Mouse (Mus musculus): ENCODE results near the gene Olfr344. TPM values are rescaled to one million over a fixed set of nuclear protein-coding genes. Genes with fewer than 3 reads are reported as not detected.

Gene Olfr344
- total RNA-seq (2014; rRNA removed) (not detected in 2 replicates), polyA plus RNA-seq (2015; fragmentation: Nextera tagmentation; extraction: Ambion mirVana) (not detected in 2 replicates)

DNA sequence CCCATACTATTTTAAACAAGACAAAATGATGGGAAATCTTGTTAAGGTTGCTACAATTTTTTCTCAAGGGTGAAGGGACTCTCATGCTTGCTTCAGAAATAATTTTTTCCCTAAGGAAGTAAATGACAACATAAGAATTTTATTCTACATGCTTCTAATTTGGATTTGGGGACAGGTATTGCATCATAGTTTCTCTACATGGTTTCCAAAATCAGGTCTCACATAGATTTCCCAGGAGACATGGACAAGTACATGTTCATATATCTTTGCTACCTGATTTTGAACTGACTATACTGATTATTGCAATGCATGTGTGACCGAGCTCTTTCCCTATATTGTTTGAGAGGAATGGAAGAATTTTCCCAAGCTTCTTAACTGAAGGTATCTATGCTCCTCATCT, at the start of gene Olfr344:
TSS of gene Olfr344 (plus strand) at position 301 of the 400 bp plus-strand sequence.
- H3K9me3 ChIP-seq (ENCODE audit: low read length), result 0 out of 2 replicates have a peak, but pooled peaks cover 10% of the 10 kb centered on the region
- H3K4me1 ChIP-seq (ENCODE audit: insufficient read depth, low read length), result no peaks in the 10 kb centered on the region
- ATAC-seq (no peak), DNase-seq (ENCODE audit: low spot score) (no peak)
- no peaks in the 10 kb centered on the region for H3K36me3 ChIP-seq (ENCODE audit: insufficient read depth, low read length)
- WGBS, result 93% methylated on average over 1 of the region's 1 CpGs
- H3K4me3 ChIP-seq (ENCODE audit: low read length), result no peak within 1 kb of the TSS
- H3K9ac ChIP-seq (replicated peaks; ENCODE audit: low read length), result no peak within 1 kb of the TSS
- no peak within 1 kb of the TSS for H3K4me2 ChIP-seq (ENCODE audit: low read depth, low read length)
- H3K27me3 ChIP-seq (ENCODE audit: insufficient read depth, low read length), result no peaks in the 10 kb centered on the region
- TF ChIP-seq CTCF (IDR thresholded peaks at IDR 0.05; ENCODE audit: low read depth), result no peak
- no peak within 1 kb of the TSS for H3K27ac ChIP-seq

DNA sequence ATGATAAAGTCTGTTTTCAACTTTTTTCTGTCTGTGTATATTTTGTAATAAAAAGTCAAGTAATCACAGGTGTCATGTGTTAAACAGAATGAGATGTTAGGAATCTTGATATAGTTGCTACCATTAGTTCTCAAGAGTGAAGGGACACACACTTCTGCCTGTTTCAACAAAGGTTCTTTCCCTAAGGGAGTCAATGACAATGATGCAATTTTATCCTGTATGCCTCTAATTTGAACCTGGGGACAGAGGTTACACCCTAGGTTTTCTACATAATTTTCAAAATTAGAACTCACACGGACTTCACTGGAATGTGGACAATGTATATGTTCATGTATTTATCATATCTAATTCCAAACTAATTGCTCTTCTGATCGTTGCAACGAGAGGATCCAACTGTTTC, 41.8 kb upstream of the Olfr344 start, which contains the start of gene Olfr342:
TSS of gene Olfr342 (plus strand) at position 301 of the 400 bp plus-strand sequence.
- no peak for ATAC-seq
- H3K9me3 ChIP-seq (ENCODE audit: low read length), result peaks cover 3% of the 10 kb centered on the region; the same call in 1 of the 2 replicates
- no peak for TF ChIP-seq CTCF (IDR thresholded peaks at IDR 0.05; ENCODE audit: low read depth)
- H3K9ac ChIP-seq (replicated peaks; ENCODE audit: low read length), result no peak within 1 kb of the TSS
- H3K36me3 ChIP-seq (ENCODE audit: insufficient read depth, low read length), result no peaks in the 10 kb centered on the region
- 60% methylated on average over 3 of the region's 3 CpGs for WGBS
- DNase-seq (ENCODE audit: low spot score), result no peak
- H3K4me2 ChIP-seq (ENCODE audit: low read depth, low read length), result no peak within 1 kb of the TSS
- no peaks in the 10 kb centered on the region for H3K4me1 ChIP-seq (ENCODE audit: insufficient read depth, low read length)
- no peaks in the 10 kb centered on the region for H3K27me3 ChIP-seq (ENCODE audit: insufficient read depth, low read length)
- no peak within 1 kb of the TSS for H3K4me3 ChIP-seq (ENCODE audit: low read length)
- H3K27ac ChIP-seq, result no peak within 1 kb of the TSS

DNA sequence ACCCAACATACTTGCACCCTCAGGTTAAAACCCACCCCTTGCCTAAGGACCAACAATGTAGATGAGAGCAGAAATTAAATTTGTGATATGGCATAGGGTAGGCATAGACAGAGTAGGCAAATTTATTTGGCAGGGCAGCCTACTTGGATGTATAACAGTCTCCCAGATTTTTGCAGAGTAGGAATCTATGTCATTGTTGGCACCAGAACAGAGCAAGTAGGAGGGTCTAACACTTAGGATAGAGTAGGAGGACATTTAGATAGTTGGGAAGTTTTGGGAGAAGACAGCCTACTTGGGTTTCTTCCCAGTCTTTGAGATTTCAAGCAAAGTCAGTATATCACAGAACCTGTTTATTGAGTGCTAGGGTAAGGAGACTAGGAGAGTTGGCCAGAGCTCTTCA, 1.3 kb upstream of the Olfr344 start:
- Histone ChIP-seq H3K27me3 (ENCODE audit: insufficient read depth, low read length) (no peaks in the 10 kb centered on the region), H3K4me3 (ENCODE audit: low read length) (no peak overlapping the region), H3K36me3 (ENCODE audit: insufficient read depth, low read length) (no peaks in the 10 kb centered on the region), H3K9me3 (ENCODE audit: low read length) (0 out of 2 replicates have a peak, but pooled peaks cover 10% of the 10 kb centered on the region), H3K4me2 (ENCODE audit: low read depth, low read length) (no peak overlapping the region), H3K9ac (replicated peaks; ENCODE audit: low read length) (no peak overlapping the region), H3K27ac (no peak overlapping the region), H3K4me1 (ENCODE audit: insufficient read depth, low read length) (no peaks in the 10 kb centered on the region)
- ATAC-seq (no peak), DNase-seq (ENCODE audit: low spot score) (no peak)
- TF ChIP-seq CTCF (IDR thresholded peaks at IDR 0.05; ENCODE audit: low read depth), result no peak

DNA sequence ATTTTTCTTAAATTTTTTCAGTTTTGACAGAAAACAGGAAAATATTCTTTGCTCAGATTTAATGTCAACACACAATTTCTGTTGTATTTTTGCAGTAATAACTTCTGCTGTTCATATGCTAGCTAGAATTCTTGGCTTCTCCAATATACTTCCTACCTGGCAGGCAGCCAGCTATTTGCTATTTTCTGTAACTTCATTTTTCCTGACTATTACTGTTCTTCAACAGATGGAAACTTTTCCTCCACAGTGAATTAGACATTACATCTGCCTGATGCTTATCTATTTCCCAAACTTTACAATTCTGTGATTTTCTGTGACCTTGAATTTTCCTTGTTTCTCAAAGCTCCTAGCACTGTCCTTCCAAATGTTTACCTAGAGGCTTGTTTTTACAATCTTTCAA, 560 bp downstream of the Olfr344 start:
- DNase-seq (ENCODE audit: low spot score), result no peak
- H3K36me3 ChIP-seq (ENCODE audit: insufficient read depth, low read length), result no peaks in the 10 kb centered on the region
- no peak overlapping the region for H3K4me2 ChIP-seq (ENCODE audit: low read depth, low read length)
- no peaks in the 10 kb centered on the region for H3K4me1 ChIP-seq (ENCODE audit: insufficient read depth, low read length)
- no peak for TF ChIP-seq CTCF (IDR thresholded peaks at IDR 0.05; ENCODE audit: low read depth)
- no peaks in the 10 kb centered on the region for H3K27me3 ChIP-seq (ENCODE audit: insufficient read depth, low read length)
- no peak overlapping the region for H3K27ac ChIP-seq
- no peak for ATAC-seq
- no peak overlapping the region for H3K4me3 ChIP-seq (ENCODE audit: low read length)
- 0 out of 2 replicates have a peak, but pooled peaks cover 10% of the 10 kb centered on the region for H3K9me3 ChIP-seq (ENCODE audit: low read length)
- H3K9ac ChIP-seq (replicated peaks; ENCODE audit: low read length), result no peak overlapping the region

DNA sequence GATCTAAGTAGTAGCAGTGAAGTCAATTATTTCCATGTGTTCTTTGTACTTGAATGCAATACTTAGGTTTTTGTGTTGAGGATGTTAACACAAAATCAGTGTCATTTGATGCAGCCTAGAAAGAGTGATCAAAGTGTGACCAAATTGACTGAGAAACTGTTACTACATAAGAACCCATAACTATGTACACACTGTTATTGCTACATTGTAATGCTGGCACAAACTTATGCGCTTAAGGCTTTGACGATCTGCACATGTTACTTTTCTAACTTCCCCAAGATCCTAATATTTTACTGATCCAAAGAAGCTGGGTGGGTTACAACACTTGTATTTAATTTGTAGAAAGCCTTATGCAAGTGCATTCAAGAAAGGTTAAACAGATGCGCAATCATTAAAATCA, 1.4 kb downstream of the Olfr344 start:
- Histone ChIP-seq H3K4me3 (ENCODE audit: low read length) (no peak overlapping the region), H3K4me2 (ENCODE audit: low read depth, low read length) (no peak overlapping the region), H3K9ac (replicated peaks; ENCODE audit: low read length) (no peak overlapping the region), H3K27ac (no peak overlapping the region), H3K9me3 (ENCODE audit: low read length) (0 out of 2 replicates have a peak, but pooled peaks cover 10% of the 10 kb centered on the region), H3K4me1 (ENCODE audit: insufficient read depth, low read length) (no peaks in the 10 kb centered on the region), H3K36me3 (ENCODE audit: insufficient read depth, low read length) (no peaks in the 10 kb centered on the region), H3K27me3 (ENCODE audit: insufficient read depth, low read length) (no peaks in the 10 kb centered on the region)
- ATAC-seq, result no peak
- TF ChIP-seq CTCF (IDR thresholded peaks at IDR 0.05; ENCODE audit: low read depth), result no peak
- no peak for DNase-seq (ENCODE audit: low spot score)
- WGBS, result 96% methylated on average over 3 of the region's 3 CpGs

Other genes with a start within 250 kb of the Olfr344 start
- not detected in 2 replicates for gene Olfr338, start 193.1 kb upstream of the Olfr344 start, total RNA-seq (2014; rRNA removed)
- gene Olfr338, start 193.1 kb upstream of the Olfr344 start, polyA plus RNA-seq (2015; fragmentation: Nextera tagmentation; extraction: Ambion mirVana), result not detected in 2 replicates
- not detected in 2 replicates for gene Olfr339, start 147.7 kb upstream of the Olfr344 start, total RNA-seq (2014; rRNA removed)
- gene Olfr339, start 147.7 kb upstream of the Olfr344 start, polyA plus RNA-seq (2015; fragmentation: Nextera tagmentation; extraction: Ambion mirVana), result not detected in 2 replicates
- gene Olfr340, start 114.1 kb upstream of the Olfr344 start, total RNA-seq (2014; rRNA removed), result not detected in 2 replicates
- not detected in 2 replicates for gene Olfr340, start 114.1 kb upstream of the Olfr344 start, polyA plus RNA-seq (2015; fragmentation: Nextera tagmentation; extraction: Ambion mirVana)
- not detected in 2 replicates for gene Olfr341, start 84.2 kb upstream of the Olfr344 start, total RNA-seq (2014; rRNA removed)
- not detected in 2 replicates for gene Olfr341, start 84.2 kb upstream of the Olfr344 start, polyA plus RNA-seq (2015; fragmentation: Nextera tagmentation; extraction: Ambion mirVana)
- gene Olfr342, start 41.7 kb upstream of the Olfr344 start, total RNA-seq (2014; rRNA removed), result not detected in 2 replicates
- not detected in 2 replicates for gene Olfr342, start 41.7 kb upstream of the Olfr344 start, polyA plus RNA-seq (2015; fragmentation: Nextera tagmentation; extraction: Ambion mirVana)
- gene Olfr345, start 73.4 kb downstream of the Olfr344 start, total RNA-seq (2014; rRNA removed), result not detected in 2 replicates
- not detected in 2 replicates for gene Olfr345, start 73.4 kb downstream of the Olfr344 start, polyA plus RNA-seq (2015; fragmentation: Nextera tagmentation; extraction: Ambion mirVana)
- gene Olfr346, start 119.1 kb downstream of the Olfr344 start, total RNA-seq (2014; rRNA removed), result not detected in 2 replicates
- not detected in 2 replicates for gene Olfr346, start 119.1 kb downstream of the Olfr344 start, polyA plus RNA-seq (2015; fragmentation: Nextera tagmentation; extraction: Ambion mirVana)
- not detected in 2 replicates for gene Olfr347, start 165.2 kb downstream of the Olfr344 start, total RNA-seq (2014; rRNA removed)
- gene Olfr347, start 165.2 kb downstream of the Olfr344 start, polyA plus RNA-seq (2015; fragmentation: Nextera tagmentation; extraction: Ambion mirVana), result not detected in 2 replicates
- not detected in 2 replicates for gene Olfr348, start 217.6 kb downstream of the Olfr344 start, total RNA-seq (2014; rRNA removed)
- gene Olfr348, start 217.6 kb downstream of the Olfr344 start, polyA plus RNA-seq (2015; fragmentation: Nextera tagmentation; extraction: Ambion mirVana), result not detected in 2 replicates
- not detected in 2 replicates for gene Olfr50, start 223.9 kb downstream of the Olfr344 start, total RNA-seq (2014; rRNA removed)
- not detected in 2 replicates for gene Olfr50, start 223.9 kb downstream of the Olfr344 start, polyA plus RNA-seq (2015; fragmentation: Nextera tagmentation; extraction: Ambion mirVana)

Data from hindbrain, postnatal 0 days (tissue).